Mouse (Mus musculus) olfactory bulb, adult 2 months (tissue): ENCODE measurements around the gene Zfp746.

Experiments used
- CTCF ChIP-seq: fragments of 200-500 bp; IDR thresholded peaks from 2 replicates; pipeline ENCODE4 v1.5.1; 2012; ENCODE audit warnings: low read depth, mild to moderate bottlenecking, low read length, moderate library complexity; ENCODE audit not compliant: insufficient read depth
- POLR2A ChIP-seq: fragments of 200-500 bp; IDR thresholded peaks from 2 replicates; pipeline ENCODE4 v1.6.1; 2012; ENCODE audit warnings: mild to moderate bottlenecking, low read depth, low read length, moderate library complexity; ENCODE audit not compliant: insufficient read depth

GRCm38 (mm10) chr6:48083733-48084191 lies 2.6 kb downstream of the Zfp746 start:
- no peak for TF ChIP-seq POLR2A
- TF ChIP-seq CTCF = no peak
